In the genomic region with DNA sequence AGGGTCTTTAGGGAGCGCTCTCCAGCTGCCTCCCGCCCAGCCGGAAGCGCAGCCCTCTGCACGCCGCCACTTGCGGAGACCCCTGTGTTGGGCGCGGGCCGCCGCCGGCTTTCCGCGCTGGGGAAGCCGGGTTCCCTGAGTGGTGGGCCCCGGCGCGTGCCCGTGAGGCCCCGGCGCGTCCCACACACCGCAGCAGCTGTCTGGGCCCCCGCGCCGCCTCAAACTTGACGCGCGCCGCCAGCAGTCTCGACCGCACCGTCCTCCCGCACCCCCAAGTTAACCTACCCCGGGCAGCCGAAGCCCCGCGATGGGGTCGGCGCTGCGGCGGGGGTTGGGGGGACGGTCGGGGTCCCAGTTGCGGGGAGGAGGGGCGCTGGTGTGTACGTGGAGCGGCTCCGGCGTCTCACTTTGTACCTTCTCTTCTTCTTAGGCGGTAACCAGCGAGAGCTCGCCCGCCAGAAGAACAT, we compare ENCODE assay signal across 8 mouse cellular contexts. TPM values are rescaled to one million over a fixed set of nuclear protein-coding genes. Genes with fewer than 3 reads are reported as not detected.
DNase-seq lines count a peak whose midpoint lies in the region; ATAC-seq lines count a peak whose summit lies in the region.

No protein-coding gene starts in this region.

- DNase-seq in heart, postnatal 4 days: no peak
- DNase-seq in NIH3T3 (ENCODE audit: low read depth) (peak; percentile 44), liver (peak; percentile 41)
- no peak for DNase-seq in forebrain, embryonic 14.5 days (ENCODE audit: low spot score)
- no peak for DNase-seq in ovary, adult 18-20 months (ENCODE audit: low spot score)
- DNase-seq in spleen, adult 18-20 months: no peak

- ATAC-seq in heart, embryonic 14.5 days (ENCODE audit: insufficient number of reproducible peaks, insufficient read depth, low FRiP score, low read depth): peak; percentile 12
- ATAC-seq in forebrain, embryonic 14.5 days: peak; percentile 78
- ATAC-seq in neural tube, embryonic 15.5 days (ENCODE audit: low FRiP score): peak; percentile 68

- H3K4me2 ChIP-seq in heart, embryonic 14.5 days (ENCODE audit: low read length): peak overlapping the region; percentile 94
- peak overlapping the region; percentile 94 for H3K4me2 ChIP-seq in forebrain, embryonic 14.5 days (ENCODE audit: low read length)
- H3K4me2 ChIP-seq in neural tube, embryonic 15.5 days: peak overlapping the region; percentile 87

- WGBS in heart, embryonic 14.5 days: under 1% methylated on average over 52 of the region's 54 CpGs
- under 1% methylated on average over 49 of the region's 54 CpGs for WGBS in forebrain, embryonic 14.5 days
- WGBS in neural tube, embryonic 15.5 days: under 1% methylated on average over 46 of the region's 54 CpGs

- H3K36me3 ChIP-seq in heart, embryonic 14.5 days (ENCODE audit: control insufficient read depth, insufficient read depth, low read length): peaks cover 35% of the 10 kb centered on the region
- peaks cover 24% of the 10 kb centered on the region for H3K36me3 ChIP-seq in forebrain, embryonic 14.5 days (ENCODE audit: control insufficient read depth, insufficient read depth, low read length)
- peaks cover 24% of the 10 kb centered on the region for H3K36me3 ChIP-seq in neural tube, embryonic 15.5 days

- H3K9ac ChIP-seq in heart, embryonic 14.5 days (ENCODE audit: low read length): peak overlapping the region; percentile 100
- peak overlapping the region; percentile 91 for H3K9ac ChIP-seq in forebrain, embryonic 14.5 days (ENCODE audit: low read length)
- H3K9ac ChIP-seq in neural tube, embryonic 15.5 days (replicated peaks): peak overlapping the region; percentile 96

- H3K27me3 ChIP-seq in heart, embryonic 14.5 days (ENCODE audit: control insufficient read depth, insufficient read depth, low read length): no peaks in the 10 kb centered on the region
- H3K27me3 ChIP-seq in forebrain, embryonic 14.5 days (replicated peaks; ENCODE audit: control insufficient read depth, insufficient read depth, low read length): no peaks in the 10 kb centered on the region
- no peaks in the 10 kb centered on the region for H3K27me3 ChIP-seq in neural tube, embryonic 15.5 days (replicated peaks)

- H3K27ac ChIP-seq in heart, embryonic 14.5 days (replicated peaks in 1 of 2; ENCODE audit: control insufficient read depth in 1 of 2, insufficient read depth in 1 of 2, low read depth in 2 of 2, low read length in 2 of 2): peak overlapping the region; percentile 86 to 98
- H3K27ac ChIP-seq in forebrain, embryonic 14.5 days (ENCODE audit: low read depth, low read length): peak overlapping the region; percentile 94
- H3K27ac ChIP-seq in neural tube, embryonic 15.5 days (replicated peaks): peak overlapping the region; percentile 98

- peak overlapping the region; percentile 98 to 99 for H3K4me3 ChIP-seq in heart, embryonic 14.5 days (ENCODE audit: control insufficient read depth in 1 of 2, insufficient read depth in 1 of 2, low read depth in 1 of 2, low read length in 2 of 2)
- H3K4me3 ChIP-seq in forebrain, embryonic 14.5 days (ENCODE audit: low read depth, low read length): peak overlapping the region; percentile 96
- peak overlapping the region; percentile 100 for H3K4me3 ChIP-seq in neural tube, embryonic 15.5 days (replicated peaks)

- no peaks in the 10 kb centered on the region for H3K9me3 ChIP-seq in heart, embryonic 14.5 days (ENCODE audit: control insufficient read depth, low read length)
- no peaks in the 10 kb centered on the region for H3K9me3 ChIP-seq in forebrain, embryonic 14.5 days (replicated peaks; ENCODE audit: control insufficient read depth, low read length)
- H3K9me3 ChIP-seq in neural tube, embryonic 15.5 days (replicated peaks): no peaks in the 10 kb centered on the region

- peaks cover 13 to 42% of the 10 kb centered on the region in 2 experiments for H3K4me1 ChIP-seq in heart, embryonic 14.5 days (ENCODE audit: control insufficient read depth in 2 of 2, insufficient read depth in 2 of 2, low read length in 2 of 2)
- H3K4me1 ChIP-seq in forebrain, embryonic 14.5 days (ENCODE audit: control insufficient read depth, insufficient read depth, low read length): peaks cover 7% of the 10 kb centered on the region
- peaks cover 26% of the 10 kb centered on the region for H3K4me1 ChIP-seq in neural tube, embryonic 15.5 days

RNA-seq across cellular contexts. Expression of a gene that starts 0.6 kb away (rescaled TPM):
- 675 and 694 TPM in 2 replicates for polyA plus RNA-seq in heart, embryonic 14.5 days (2014; fragmentation: Nextera tagmentation; extraction: Ambion mirVana)
- total RNA-seq in heart, postnatal 4 days (2021): 100 to 1,000 TPM; 350 to 387 TPM
- polyA plus RNA-seq in forebrain, embryonic 14.5 days (2014; fragmentation: Nextera tagmentation; extraction: Ambion mirVana): 388 and 442 TPM in 2 replicates
- polyA plus RNA-seq in neural tube, embryonic 15.5 days (2015; fragmentation: Nextera tagmentation; extraction: Ambion mirVana): 297 and 319 TPM in 2 replicates

RNA-seq across cellular contexts. Expression of a gene that starts 3.5 kb away (rescaled TPM):
- 85.7 and 101 TPM in 2 replicates for polyA plus RNA-seq in heart, embryonic 14.5 days (2014; fragmentation: Nextera tagmentation; extraction: Ambion mirVana)
- 10 to 100 TPM; 23.4 to 26.1 TPM for total RNA-seq in heart, postnatal 4 days (2021)
- 91.9 and 95.1 TPM in 2 replicates for polyA plus RNA-seq in forebrain, embryonic 14.5 days (2014; fragmentation: Nextera tagmentation; extraction: Ambion mirVana)
- 118 and 120 TPM in 2 replicates for polyA plus RNA-seq in neural tube, embryonic 15.5 days (2015; fragmentation: Nextera tagmentation; extraction: Ambion mirVana)

RNA-seq across cellular contexts. Expression of a gene that starts 5.5 kb away (rescaled TPM):
- 0.77 and 1.3 TPM in 2 replicates for polyA plus RNA-seq in heart, embryonic 14.5 days (2014; fragmentation: Nextera tagmentation; extraction: Ambion mirVana)
- under 1 TPM in 1 of 2 experiments, not detected in 1; 0.31 TPM for total RNA-seq in heart, postnatal 4 days (2021)
- 0.86 and 1.2 TPM in 2 replicates for polyA plus RNA-seq in forebrain, embryonic 14.5 days (2014; fragmentation: Nextera tagmentation; extraction: Ambion mirVana)
- 2.6 and 3.6 TPM in 2 replicates for polyA plus RNA-seq in neural tube, embryonic 15.5 days (2015; fragmentation: Nextera tagmentation; extraction: Ambion mirVana)

RNA-seq across cellular contexts. Expression of a gene that starts 7.0 kb away (rescaled TPM):
- 0.20 and 0.63 TPM in 2 replicates for polyA plus RNA-seq in heart, embryonic 14.5 days (2014; fragmentation: Nextera tagmentation; extraction: Ambion mirVana)
- under 1 TPM; 0.16 to 0.19 TPM for total RNA-seq in heart, postnatal 4 days (2021)
- polyA plus RNA-seq in forebrain, embryonic 14.5 days (2014; fragmentation: Nextera tagmentation; extraction: Ambion mirVana): 0.95 and 1.1 TPM in 2 replicates
- 0.63 and 0.92 TPM in 2 replicates for polyA plus RNA-seq in neural tube, embryonic 15.5 days (2015; fragmentation: Nextera tagmentation; extraction: Ambion mirVana)

RNA-seq across cellular contexts. Expression of a gene that starts 24.3 kb away (rescaled TPM):
- polyA plus RNA-seq in heart, embryonic 14.5 days (2014; fragmentation: Nextera tagmentation; extraction: Ambion mirVana): 44.3 and 45.4 TPM in 2 replicates
- total RNA-seq in heart, postnatal 4 days (2021): 10 to 100 TPM; 21.6 to 24.5 TPM
- polyA plus RNA-seq in forebrain, embryonic 14.5 days (2014; fragmentation: Nextera tagmentation; extraction: Ambion mirVana): 65.7 and 73.0 TPM in 2 replicates
- polyA plus RNA-seq in neural tube, embryonic 15.5 days (2015; fragmentation: Nextera tagmentation; extraction: Ambion mirVana): 67.8 and 71.5 TPM in 2 replicates

Comparison
In these comparisons a context has a peak if more than half of its experiments do, and no peak if none do; other contexts are left out.
1. ATAC-seq: peak in every context shown above with its lines; median percentile 78 in forebrain, embryonic 14.5 days; 68 in neural tube, embryonic 15.5 days; 12 in heart, embryonic 14.5 days.
2. DNase-seq: peak in NIH3T3 (single experiment) and liver (single experiment); none in heart, postnatal 4 days (single experiment), forebrain, embryonic 14.5 days (single experiment), ovary, adult 18-20 months (single experiment) and spleen, adult 18-20 months (0 of 2).
3. Peak in every context shown above with its lines, with median percentiles within 50 percentile points of each other: H3K27ac ChIP-seq, H3K4me2 ChIP-seq, H3K4me3 ChIP-seq and H3K9ac ChIP-seq.